Mouse (Mus musculus) left cerebral cortex, postnatal 14 days (tissue): ENCODE data around the gene Ccni. TPM values are rescaled to one million over a fixed set of nuclear protein-coding genes. Genes with fewer than 3 reads are reported as not detected.

Experiments
- DNase-seq, 2 experiments: peaks; one replicate each; pipeline ENCODE4 v3.0.0; 2021 to 2022; ENCODE audit warnings: low spot score in 2 of 2, mixed read lengths in 1 of 2
- intact Hi-C: fragments of 180-260 bp; cut with DNase I; formaldehyde crosslinking; loops from one replicate; pipeline ENCODE4 v1.15.1; 2025
- long read RNA-seq, 2 experiments: library from polyadenylated mRNA; stranded (forward); transcript quantifications; one replicate each; pipeline ENCODE4 v2.0.0; 2021
- total RNA-seq, 2 experiments: library from RNA; stranded (reverse); gene quantifications; 2 replicates each; pipeline ENCODE4 v1.2.3; 2021

Ccni gene
- total RNA-seq: 100 to 1,000 TPM; 304 to 308 TPM
- long read RNA-seq, experiment 1, transcript Ccni-201 (7 exons, 2,804 nt): major isoform, 88 of 111 reads
- long read RNA-seq, experiment 1, partial matches to known transcripts: 12 of 111 reads
- long read RNA-seq, experiment 1, other reads (novel, unspliced or antisense): 11 of 111 reads
- long read RNA-seq, experiment 2, transcript Ccni-201 (7 exons, 2,804 nt): major isoform, 67 of 86 reads
- long read RNA-seq, experiment 2, partial matches to known transcripts: 5 of 86 reads
- long read RNA-seq, experiment 2, other reads (novel, unspliced or antisense): 14 of 86 reads

- intact Hi-C loops: loop anchor here (1.0 to 5.0 kb wide), 2 partner anchors 61 to 116 kb away; partner anchors contain the start of gene Ccng2
- peak; percentile 96 to 97 for DNase-seq
Observed at GRCm38 (mm10) chr5:93206109-93207005, at the start of gene Ccni, which contains the start of gene 2010109A12Rik. Gene Ccni, minus strand, starts transcription at chr5:93206495. Gene 2010109A12Rik, plus strand, starts transcription at chr5:93206518.

DNA sequence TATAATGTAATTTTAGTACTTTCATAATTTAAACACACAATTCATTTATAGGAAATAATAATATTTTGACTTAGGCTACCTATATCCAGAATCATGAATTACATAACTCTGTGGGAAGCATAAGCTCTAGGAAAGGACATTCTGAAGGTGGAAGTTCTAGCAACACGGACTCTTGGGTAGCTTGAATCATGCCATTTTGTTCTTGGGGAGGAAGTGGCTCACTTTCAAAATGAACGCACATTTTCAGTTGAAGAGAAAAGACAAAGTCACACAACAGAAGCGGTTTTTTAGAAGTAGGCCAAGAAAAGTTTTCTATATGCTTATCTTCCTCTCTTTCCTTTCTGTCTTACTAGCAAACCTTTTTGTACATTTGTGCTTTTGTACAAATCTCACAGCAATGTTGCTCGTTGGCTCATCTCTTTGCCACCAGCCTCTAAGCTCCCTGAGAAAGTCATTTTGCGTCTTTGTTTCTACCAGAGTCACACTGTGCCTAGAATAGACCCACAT is 49.5 kb upstream of the Ccni start:
- no peak for DNase-seq
- intact Hi-C loops: no loop called here

DNA sequence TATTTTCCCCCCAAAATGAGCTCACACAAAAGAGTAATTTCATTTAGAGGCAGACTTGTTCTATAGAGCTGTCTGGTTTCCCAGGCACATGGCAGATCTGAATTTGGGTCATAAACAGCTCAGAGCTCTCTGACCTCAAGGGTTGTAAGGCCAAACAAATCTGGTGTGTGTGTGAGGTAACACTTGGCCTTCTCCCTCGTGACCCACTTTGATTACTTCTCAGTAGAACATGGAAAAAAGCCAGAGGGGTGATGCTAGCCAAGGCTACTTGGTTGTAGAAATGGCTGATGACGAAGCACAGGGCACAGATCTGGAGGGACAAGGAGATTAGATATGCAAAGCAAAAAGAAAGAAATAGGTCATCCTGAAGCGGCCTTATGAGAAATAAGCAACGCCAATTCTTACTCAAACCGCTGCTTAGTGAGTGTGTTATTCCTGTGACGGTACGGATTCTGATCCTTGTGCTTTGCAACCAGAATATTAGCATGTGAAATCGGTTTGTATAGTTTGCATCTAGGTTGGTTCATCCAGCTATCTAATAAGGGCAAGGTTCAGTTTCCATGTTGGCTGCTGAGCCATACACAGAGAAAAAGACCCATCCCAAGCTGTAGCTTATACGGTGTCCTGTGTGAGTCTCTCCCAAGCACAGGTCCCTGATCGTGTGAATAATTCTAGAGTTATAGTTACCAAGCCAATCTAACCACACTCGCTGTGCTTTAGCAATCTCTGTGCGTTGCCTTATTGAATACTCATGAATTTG is 44.9 kb upstream of the Ccni start:
- DNase-seq: no peak
- intact Hi-C loops: no loop called here

- intact Hi-C loops: no loop called here
- no peak for DNase-seq
Observed at GRCm38 (mm10) chr5:93249940-93250578, 43.8 kb upstream of the Ccni start.

DNA sequence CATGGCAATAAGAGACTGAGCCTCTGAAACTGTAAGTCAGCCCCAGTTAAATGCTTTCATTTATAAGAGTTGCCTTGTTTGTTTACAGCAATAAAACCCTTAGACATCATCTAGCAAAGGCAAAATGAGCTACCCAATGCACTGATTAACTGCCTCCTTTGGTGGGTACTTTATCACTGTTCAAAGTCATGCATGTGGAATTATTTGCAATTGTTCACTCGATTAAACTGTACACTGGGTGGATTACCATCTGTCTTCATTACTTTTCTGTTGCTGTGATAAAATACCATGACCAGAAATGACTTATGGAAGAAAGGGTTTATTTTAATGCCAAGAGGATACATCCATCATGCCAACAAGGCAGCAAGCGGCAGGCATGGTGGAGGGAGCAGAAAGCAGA is 39.0 kb upstream of the Ccni start:
- no peak for DNase-seq
- intact Hi-C loops: no loop called here

DNA sequence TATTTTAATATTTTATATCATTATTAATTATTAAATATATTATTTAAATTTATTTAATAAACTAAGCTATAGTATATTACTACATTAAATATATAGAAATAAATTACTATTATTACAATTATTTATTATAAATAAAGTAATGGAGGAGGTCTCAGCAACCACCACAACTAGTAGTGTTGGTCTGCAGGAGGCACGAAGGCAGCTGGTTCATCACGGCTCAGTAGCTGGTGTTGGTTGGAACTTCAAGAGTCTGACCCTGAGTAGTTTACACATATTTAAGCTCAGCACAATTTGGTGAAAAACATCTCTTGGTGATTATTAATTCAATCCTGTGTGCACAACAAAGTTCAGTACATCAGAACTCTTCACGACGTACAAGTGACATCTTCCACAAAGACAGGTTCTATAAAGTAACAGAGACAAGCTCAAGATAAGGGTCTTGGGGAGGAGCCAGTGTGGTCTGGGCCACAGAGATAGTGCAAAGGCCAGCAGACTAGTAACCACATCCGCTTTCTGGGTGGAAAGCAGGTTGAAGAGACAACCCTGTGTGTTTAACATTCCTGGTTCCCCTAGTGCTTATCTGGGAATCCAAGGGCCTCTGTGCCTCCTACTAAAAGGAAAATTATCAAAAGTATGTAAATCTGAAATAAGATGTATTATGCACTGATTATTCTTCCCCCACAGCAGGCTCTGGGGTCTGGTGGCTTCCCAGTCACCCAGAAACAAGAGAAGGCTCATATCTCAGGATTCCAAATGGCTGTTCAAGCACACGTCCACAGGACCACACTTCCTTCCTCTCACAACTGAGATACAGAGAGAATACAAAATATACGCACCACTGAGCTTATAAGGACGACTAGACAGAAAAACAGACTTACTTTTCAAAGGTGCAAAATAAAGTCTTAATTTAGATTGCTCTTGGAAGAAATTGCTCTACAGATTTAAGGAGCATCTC is 33.6 kb upstream of the Ccni start:
- no peak for DNase-seq
- intact Hi-C loops: no loop called here

GRCm38 (mm10) chr5:93236541-93236940 is 30.2 kb upstream of the Ccni start:
- intact Hi-C loops: no loop called here

GRCm38 (mm10) chr5:93235888-93236287 is 29.6 kb upstream of the Ccni start:
- no peak for DNase-seq
- intact Hi-C loops: no loop called here

More at GRCm38 (mm10) chr5:93236541-93236940, 30.2 kb upstream of the Ccni start:
- DNase-seq: no peak

DNA sequence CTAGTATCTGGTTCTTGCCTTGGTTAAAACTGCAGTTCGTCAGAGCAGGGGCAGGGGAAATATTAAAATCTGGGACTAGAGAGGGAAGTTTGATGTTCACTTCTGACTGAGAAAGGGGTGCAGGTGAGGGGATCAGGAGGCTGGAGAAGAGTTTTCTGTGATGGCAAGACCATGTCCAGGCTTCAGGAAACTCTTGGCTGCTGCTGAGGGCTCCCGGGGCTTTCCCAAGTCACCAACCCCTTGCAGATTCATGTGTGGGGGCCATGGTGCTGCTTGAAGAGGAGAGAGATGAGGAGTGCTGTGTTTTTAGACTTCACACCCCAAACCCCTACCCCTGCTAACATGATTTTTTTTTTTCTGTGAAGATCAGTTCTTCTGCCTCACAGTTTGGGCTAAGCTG is 28.3 kb upstream of the Ccni start:
- intact Hi-C loops: no loop called here
- no peak for DNase-seq

DNA sequence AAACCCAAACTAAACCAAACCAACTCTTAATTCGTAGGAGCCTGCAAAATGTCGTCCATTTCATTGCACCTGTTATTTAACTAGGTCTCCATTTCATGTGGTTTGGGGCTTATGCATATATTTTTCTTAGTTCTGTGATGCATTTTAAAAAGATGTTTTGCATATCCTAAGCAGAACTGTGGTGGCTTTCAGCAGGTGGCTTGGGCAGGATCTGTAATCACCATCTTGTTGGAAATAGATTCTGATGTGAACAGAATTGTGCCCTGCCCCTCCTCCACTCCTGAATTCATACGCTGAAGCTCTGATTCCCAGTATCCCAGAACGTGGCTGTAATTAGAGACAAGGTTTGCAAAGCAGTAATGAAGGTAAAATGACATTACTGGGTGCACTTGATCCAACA is 27.8 kb upstream of the Ccni start:
- DNase-seq: peak in 1 of 2 experiments; percentile 15

DNA sequence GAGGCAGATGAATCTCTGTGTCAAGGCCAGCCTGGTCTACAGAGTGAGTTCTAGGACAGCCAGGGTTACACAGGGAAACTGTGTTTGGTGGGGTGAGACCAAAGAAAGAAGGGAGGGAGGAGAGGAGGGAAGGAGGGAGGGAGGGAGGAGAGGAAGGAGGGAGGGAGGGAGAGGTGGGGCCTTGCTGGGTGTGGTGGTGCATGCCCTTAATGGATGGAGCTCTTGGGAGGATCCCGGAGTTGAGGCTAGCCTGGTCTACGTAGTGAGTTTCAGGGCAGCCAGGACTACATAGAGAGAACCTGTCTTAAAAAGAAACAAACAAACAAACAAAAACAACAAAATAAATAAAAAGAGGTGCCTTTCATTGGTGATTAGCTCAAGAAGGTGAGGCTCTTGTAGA is 26.5 kb upstream of the Ccni start:
- no peak for DNase-seq
- intact Hi-C loops: no loop called here

More for the DNA sequence above, 27.8 kb upstream of the Ccni start:
- intact Hi-C loops: no loop called here

DNA sequence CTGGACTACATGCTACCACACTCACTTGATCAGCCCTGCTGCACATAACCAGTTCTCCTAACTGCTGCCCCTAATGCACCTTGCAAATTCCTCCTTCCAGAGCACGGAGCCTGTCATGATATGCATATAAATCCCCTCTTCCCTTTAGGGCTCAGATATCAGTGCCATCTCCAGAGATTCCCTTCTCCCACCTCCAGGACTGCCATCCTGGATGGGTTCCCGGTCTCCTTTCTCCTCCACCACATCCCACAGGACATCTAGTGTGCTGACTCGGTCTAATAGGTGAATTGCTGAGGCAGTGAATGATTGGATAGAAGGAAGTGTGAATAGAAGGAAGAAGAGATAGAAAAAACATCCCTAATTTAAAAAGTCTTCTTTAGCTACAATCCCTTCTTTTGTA is 25.4 kb upstream of the Ccni start:
- DNase-seq: no peak
- intact Hi-C loops: no loop called here

DNA sequence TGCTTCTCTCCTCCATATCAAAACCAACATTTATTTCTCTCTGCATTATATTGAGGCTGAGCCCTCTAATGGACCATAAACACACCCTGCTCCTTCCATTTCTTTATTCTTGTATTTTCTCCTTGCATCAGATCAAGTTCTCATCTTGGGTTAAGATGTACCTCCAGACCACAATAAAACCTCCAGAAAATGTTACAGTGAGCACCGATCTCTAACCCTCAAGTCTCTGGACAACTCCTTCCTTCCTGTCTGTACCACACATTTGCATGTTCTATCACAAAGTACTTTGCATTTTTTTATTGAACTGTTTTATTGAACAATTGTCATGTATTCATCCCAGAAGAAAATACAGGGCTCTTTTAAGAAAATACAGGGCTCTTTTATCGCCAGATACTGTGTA is 23.2 kb upstream of the Ccni start:
- intact Hi-C loops: no loop called here
- no peak for DNase-seq

DNA sequence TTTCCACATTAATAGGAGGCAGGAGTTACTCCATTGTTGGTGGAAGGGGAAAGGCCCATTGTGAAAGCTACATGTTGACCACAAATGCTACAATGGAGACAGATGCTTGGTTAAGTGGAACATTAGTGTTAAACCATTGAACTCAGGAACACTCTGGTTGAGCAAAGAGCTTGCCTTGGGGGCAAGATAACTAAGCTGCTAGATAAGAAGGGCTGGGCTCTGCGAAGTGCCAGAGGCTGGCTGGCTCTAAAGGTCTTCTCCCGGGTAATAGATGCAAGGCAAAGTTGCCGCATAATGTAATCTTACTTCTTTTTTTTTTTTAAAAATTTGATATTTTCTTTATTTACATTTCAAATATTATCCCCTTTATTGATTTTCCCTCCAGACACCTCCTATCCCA is 20.9 kb upstream of the Ccni start:
- intact Hi-C loops: no loop called here
- DNase-seq: no peak

DNA sequence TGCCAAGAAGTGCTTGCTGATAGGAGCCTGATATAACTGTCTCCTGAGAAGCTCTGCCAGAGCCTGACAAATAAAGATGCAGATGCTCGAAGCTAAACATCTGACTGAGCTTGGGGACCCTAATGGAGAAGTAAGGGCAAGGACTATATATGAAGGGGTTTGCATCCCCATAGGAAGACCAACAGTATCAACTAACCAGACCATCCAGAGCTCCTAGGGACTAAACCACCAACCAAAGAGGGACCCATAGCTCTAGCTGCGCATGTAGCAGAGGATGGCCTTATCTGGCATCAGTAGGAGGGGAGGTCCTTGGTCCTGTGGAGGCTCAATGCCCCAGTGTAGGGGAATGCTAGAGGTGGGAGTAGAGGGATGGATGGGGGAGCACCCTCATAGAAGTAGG is 18.3 kb upstream of the Ccni start:
- intact Hi-C loops: no loop called here
- no peak for DNase-seq

- intact Hi-C loops: no loop called here
- no peak for DNase-seq
Observed at GRCm38 (mm10) chr5:93221661-93222060, 15.4 kb upstream of the Ccni start.

GRCm38 (mm10) chr5:93218375-93218774 is 12.1 kb upstream of the Ccni start:
- DNase-seq: no peak
- intact Hi-C loops: no loop called here

DNA sequence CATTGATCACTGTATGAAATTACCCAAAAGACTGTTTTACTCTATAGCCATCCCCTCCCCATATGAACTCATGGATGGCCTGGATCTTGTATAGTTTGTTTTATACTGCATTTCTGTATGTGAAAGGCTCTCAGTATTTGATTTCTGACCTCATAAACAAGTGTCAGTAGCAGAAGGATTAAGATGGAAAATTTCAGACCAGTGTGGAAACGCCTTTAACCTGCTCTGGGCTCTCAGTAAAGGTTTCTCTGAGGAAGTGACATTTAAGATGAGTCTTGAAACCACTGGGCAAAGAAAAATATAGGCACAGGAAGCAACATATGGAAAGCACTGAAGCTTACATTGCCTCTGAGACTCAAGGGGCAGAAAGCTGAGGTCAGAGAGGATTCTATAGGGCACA is 1.3 kb upstream of the Ccni start:
- intact Hi-C loops: loop anchor here (5.0 kb wide), 1 partner anchor 115 kb away; no protein-coding TSS in a partner anchor
- no peak for DNase-seq
